Comparison of ENCODE assay signal across 8 mouse cellular contexts in genomic region chr9:106280386-106280785, GRCm38 (mm10). TPM values are rescaled to one million over a fixed set of nuclear protein-coding genes. Genes with fewer than 3 reads are reported as not detected.
DNase-seq lines count a peak whose midpoint lies in the region.

No protein-coding gene starts in this region.

- peaks cover 21% of the 10 kb centered on the region for H3K4me1 ChIP-seq in forebrain, embryonic 10.5 days

- H3K36me3 ChIP-seq in forebrain, embryonic 10.5 days (replicated peaks), result peaks cover 12% of the 10 kb centered on the region

- intact Hi-C loops in heart, postnatal 10 days (cut with DNase I), result loop anchor here (2.0 to 5.0 kb wide), 2 partner anchors 32 to 123 kb away; partner anchors contain the start of genes Alas1 and Glyctk

- H3K27ac ChIP-seq in forebrain, embryonic 10.5 days, result peak overlapping the region; percentile 85

- no peaks in the 10 kb centered on the region for H3K27me3 ChIP-seq in forebrain, embryonic 10.5 days (ENCODE audit: poor library complexity, severe bottlenecking)

- peak overlapping the region; percentile 90 for H3K4me3 ChIP-seq in forebrain, embryonic 10.5 days

- H3K9me3 ChIP-seq in forebrain, embryonic 10.5 days, result no peaks in the 10 kb centered on the region

- peak; percentile 36 to 55 for DNase-seq in frontal cortex, postnatal 36 days (ENCODE audit: low spot score in 2 of 2)
- DNase-seq in frontal cortex, postnatal 14 days (ENCODE audit: low spot score in 2 of 2), result no peak
- peak; percentile 54 for DNase-seq in c-Kit-positive CD71-positive TER-119-positive erythroid progenitor cells, embryonic 14.5 days (ENCODE audit: low spot score)
- DNase-seq in forebrain, embryonic 10.5 days (ENCODE audit: extremely low spot score, low spot score), result peak; percentile 36
- DNase-seq in heart, postnatal 10 days, result peak; percentile 69 to 77
- DNase-seq in kidney, postnatal 25 days, result peak; percentile 71 to 87
- peak; percentile 78 to 80 for DNase-seq in lung, postnatal 4 days
- peak; percentile 74 for DNase-seq in skeletal muscle tissue, adult 2 months (ENCODE audit: low read depth, low spot score)

- 2% methylated on average over 14 of the region's 14 CpGs for WGBS in forebrain, embryonic 10.5 days

RNA-seq across cellular contexts. Expression of gene Poc1a, which starts 0.5 kb away (rescaled TPM):
- 42.7 and 46.4 TPM in 2 replicates for polyA plus RNA-seq in forebrain, embryonic 10.5 days (2016; fragmentation: Nextera tagmentation; extraction: Ambion mirVana)
- total RNA-seq in heart, postnatal 10 days (2021), result 1 to 10 TPM; 6.4 to 7.2 TPM

RNA-seq across cellular contexts. Expression of gene Alas1, which starts 31.9 kb away (rescaled TPM):
- 74.2 and 75.2 TPM in 2 replicates for polyA plus RNA-seq in forebrain, embryonic 10.5 days (2016; fragmentation: Nextera tagmentation; extraction: Ambion mirVana)
- 100 to 1,000 TPM; 492 to 534 TPM for total RNA-seq in heart, postnatal 10 days (2021)

RNA-seq across cellular contexts. Expression of gene Tlr9, which starts 58.0 kb away (rescaled TPM):
- polyA plus RNA-seq in forebrain, embryonic 10.5 days (2016; fragmentation: Nextera tagmentation; extraction: Ambion mirVana), result 0.04 TPM in 1 of 2 replicates, not detected in the other
- under 1 TPM; 0.72 to 0.79 TPM for total RNA-seq in heart, postnatal 10 days (2021)

Comparison
In these comparisons a context has a peak if more than half of its experiments do, and no peak if none do; other contexts are left out.
1. DNase-seq: peak in frontal cortex, postnatal 36 days (2 of 2), c-Kit-positive CD71-positive TER-119-positive erythroid progenitor cells, embryonic 14.5 days (single experiment), forebrain, embryonic 10.5 days (single experiment), heart, postnatal 10 days (2 of 2), kidney, postnatal 25 days (2 of 2), lung, postnatal 4 days (2 of 2) and skeletal muscle tissue, adult 2 months (single experiment); none in frontal cortex, postnatal 14 days (0 of 2).